Mouse (Mus musculus) R1 (cell line): ENCODE data around the gene M1ap.

ENCODE experiments used
- DNase-seq: peaks from one replicate; pipeline ENCODE4 v3.0.0-alpha.2; 2018; ENCODE audit warnings: low read depth, low spot score

Gene M1ap

GRCm38 (mm10) chr6:83070311-83071219 lies 123.9 kb downstream of the M1ap start:
- DNase-seq: peak; percentile 48

DNA sequence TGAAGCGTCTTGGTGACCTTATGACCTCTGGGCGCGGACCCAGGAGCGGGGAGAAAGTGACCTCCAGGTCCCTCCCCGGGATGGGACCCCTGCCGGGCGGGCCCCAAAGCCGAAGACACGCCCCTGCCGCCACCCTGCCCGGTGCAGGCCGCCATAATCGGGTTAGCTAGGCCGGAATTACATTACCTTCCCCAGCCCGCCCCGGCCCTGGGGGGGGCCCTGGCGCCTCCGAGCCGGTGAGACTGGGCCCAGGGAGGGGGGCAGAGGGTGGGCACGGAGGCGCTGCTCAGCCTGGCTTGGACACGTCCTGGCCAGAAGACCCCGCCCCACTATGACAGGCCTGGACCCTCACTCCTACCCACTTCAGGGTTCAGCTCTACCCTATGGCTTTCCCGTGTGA lies 124.5 kb downstream of the M1ap start:
- no peak for DNase-seq

DNA sequence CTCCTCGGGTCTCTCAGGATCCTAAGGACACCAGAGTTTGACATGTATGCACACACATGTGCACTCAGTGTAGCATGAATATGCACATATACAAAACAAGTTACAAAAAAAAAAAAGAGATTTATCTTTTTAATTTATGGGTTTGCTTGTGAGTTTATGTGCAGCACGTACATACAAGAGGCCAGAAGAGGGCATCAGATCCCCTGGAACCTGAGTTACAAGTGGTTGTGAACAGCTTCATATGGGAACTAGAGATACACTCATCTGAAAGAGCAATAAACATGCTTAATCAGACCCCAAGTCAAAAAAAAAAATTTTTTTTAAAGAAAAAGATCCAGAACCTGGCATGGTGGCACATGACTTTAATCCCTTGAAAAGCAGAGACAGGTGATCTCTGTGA lies 128.3 kb downstream of the M1ap start:
- DNase-seq: peak; percentile 28

DNA sequence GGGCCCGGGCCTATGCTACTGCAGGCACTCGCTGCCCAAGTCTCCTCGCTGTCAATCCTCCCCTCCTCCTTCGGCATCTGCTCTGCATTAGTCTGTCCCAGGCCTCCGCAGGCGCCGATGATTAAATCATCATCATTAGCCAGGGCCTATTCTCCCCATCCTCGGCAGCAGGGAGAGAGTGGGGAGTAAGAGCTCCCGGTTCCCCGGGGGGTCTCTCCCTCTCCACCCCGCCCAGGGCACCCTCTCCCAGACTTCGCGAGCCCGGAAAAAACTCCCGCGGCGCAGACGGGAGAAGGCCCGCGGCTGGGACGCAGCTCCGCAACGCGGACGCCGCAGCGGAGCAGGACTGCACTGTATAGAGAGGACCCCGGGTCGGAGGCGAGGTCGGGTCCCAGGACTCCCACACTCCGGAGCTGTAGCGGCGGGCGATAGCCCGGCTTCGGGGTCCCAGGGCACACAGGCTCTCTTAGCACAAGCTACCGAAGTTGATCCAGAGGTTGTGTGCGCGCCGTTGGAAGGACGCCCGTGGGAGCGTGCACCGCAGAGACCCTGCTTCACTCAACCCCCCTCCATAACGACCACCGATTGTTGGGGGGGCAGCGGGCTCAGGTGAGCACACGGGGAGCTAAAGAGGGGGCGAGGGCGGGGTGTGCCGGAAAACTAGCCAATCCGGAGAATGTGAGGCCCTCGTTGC lies 131.1 kb downstream of the M1ap start, which contains the start of gene Pcgf1:
Pcgf1 (plus strand) TSS at position 240 of the 694 bp plus-strand sequence.
- DNase-seq: peak; percentile 63

DNA sequence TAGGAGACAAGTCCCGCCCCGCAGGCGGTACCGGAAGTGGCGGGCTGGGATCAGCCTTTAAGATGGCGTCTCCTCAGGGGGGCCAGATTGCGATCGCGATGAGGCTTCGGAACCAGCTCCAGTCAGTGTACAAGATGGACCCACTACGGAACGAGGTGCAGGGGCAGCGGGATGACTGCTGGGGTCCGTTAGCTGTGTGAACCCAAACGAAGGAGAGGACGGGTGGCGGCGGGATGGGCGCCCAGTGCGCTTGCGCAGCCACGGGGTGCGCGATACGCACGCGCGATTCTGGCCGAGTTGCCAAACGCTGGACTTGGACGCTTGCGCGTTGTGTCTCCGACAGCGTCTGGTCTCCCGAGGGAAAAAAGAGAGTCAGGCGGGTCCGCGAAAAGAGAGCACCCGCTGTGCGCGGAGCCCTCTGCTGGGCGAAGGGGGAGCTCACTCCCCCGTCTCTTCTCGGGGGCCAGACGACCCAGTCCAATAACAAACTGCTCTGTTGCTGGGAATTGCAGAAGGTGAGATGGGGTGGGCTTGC lies 131.7 kb downstream of the M1ap start:
- peak; percentile 97 for DNase-seq
